Mouse (Mus musculus): ENCODE measurements around the gene Armcx4.

DNA sequence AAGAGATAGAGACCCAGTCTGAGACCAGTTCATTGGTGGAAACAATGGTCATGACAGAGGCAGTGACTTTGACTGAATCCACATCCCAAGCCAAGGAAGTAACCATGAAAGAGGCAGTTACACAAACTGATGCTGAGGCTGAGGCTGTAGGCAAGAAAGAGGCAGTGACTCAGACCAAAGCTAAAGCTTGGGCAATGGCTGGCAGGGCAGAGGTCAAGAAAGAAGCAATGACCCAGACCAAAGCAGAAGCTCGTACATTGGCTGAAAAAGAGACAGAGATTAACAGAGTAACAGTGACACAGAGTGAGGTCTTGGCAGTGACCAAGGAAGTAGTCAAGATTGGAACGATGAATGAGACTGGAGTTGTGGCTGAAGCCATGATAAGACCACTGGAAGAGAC is 3.4 kb downstream of the Armcx4 start:
- TF ChIP-seq CTCF (conservative IDR thresholded peaks at IDR 0.05; ENCODE audit: low read length) (no peak), NANOG (IDR thresholded peaks at IDR 0.05; ENCODE audit: borderline replicate concordance, low read length) (no peak)

Data from E14TG2a.4 (cell line).